Mouse (Mus musculus) ZHBTc4 (cell line): Measurements from ENCODE around the gene S1pr4.

Experiments used
- DNase-seq: peaks from one replicate; pipeline ENCODE4 v3.0.0-alpha.2; 2011; ENCODE audit warnings: low read depth, low spot score

Gene S1pr4

DNA sequence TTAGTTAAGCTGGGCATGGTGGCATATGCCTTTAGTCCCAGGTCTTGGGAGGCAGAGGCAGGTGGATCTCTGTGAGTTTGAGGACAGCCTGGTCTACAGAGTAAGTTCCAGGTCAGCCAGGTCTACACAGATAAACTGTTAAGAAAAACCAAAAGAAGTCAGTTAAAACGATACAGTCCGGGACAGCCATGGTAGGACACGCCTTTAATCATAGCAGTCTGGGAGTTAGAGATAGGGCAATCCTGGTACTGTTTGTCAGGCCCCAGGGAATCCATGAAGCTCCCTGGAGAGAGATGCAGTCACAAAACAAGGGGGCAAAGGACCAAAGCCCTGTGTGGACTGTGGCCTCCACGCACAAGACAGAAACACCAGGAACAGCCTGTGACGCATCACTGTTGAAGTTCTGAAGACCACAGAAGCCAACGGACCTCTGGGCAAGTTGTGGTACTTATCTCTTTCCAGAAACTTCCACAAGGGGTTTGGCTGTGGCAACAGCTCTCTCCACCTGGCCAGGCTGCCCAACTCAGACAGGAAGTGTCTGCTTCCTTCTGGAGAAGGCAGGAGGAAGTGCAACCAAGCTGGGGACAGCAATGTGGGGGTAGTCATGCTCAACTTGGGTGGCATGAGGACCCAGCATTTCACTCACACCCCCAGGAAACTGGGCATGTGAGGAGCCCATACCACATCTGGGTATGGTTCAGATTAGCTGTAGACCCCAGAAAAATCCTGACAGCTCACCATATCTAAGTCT, 19.5 kb upstream of the S1pr4 start:
- DNase-seq: no peak

DNA sequence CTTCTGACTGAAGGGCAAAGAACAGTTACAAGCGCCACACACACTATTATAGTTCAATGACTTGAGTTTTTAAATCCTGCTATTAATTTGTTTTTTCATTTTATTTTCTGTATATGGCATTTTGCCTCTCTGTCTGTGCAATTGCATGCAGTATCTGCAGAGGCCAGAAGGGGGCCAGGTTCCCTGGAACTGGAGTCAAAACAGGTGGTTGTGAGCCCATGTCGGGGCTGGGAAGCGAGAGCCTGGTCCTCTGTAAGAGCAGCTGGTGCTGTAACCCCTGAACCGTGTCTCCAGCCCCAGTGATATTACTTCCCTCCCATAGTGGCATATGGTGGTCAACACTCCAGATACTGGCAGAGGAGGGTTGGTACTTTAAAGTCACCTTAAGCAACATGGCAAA, 18.6 kb upstream of the S1pr4 start:
- peak; percentile 80 for DNase-seq

GRCm38 (mm10) chr10:81517227-81517626, 17.3 kb upstream of the S1pr4 start:
- DNase-seq: no peak

GRCm38 (mm10) chr10:81513798-81514197, 13.9 kb upstream of the S1pr4 start:
- DNase-seq: peak; percentile 45

- peak; percentile 79 for DNase-seq
Measured at GRCm38 (mm10) chr10:81510246-81510810, 10.4 kb upstream of the S1pr4 start.

DNA sequence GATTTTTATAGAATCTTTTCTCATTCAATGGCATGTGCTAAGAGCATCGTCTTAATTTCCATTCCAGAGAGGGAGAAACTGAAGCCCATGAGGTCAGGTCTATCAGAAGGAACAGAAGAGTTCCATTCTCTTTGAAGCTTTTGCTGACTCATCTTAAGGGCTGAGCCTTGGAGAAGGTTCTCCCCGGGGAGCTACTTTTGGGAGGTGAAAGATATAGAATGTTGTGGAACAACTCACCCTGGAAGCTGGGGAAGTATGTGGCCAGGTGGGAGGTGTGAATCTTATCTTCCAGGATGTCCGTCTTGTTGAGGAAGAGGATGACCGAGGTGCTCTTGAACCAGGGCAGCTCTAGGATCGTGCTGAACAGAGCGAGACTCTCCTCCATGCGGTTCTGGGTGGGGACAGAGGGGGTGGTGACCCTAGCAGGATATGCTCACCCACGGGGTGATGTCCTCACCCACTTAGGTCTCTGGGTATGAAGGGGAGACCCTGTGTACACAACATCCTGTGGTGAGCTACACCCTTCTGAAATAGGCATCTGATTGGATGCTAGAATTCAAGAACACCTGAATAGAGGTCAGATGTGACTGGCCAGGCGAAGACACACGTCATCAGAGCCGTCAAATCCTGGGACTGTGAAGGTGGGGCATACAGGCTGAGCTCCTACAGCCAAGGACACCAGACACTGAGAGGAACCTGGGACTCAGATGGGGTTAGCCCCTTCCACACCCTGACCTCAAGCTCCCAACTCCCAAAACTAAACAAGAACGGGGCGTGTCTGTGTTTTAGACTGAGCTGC, 8.0 kb upstream of the S1pr4 start:
- DNase-seq: peak; percentile 87

- DNase-seq: peak; percentile 76
Measured at GRCm38 (mm10) chr10:81507095-81507494, 7.2 kb upstream of the S1pr4 start.

- DNase-seq: peak; percentile 90
Measured at GRCm38 (mm10) chr10:81505016-81505664, 5.2 kb upstream of the S1pr4 start.

DNA sequence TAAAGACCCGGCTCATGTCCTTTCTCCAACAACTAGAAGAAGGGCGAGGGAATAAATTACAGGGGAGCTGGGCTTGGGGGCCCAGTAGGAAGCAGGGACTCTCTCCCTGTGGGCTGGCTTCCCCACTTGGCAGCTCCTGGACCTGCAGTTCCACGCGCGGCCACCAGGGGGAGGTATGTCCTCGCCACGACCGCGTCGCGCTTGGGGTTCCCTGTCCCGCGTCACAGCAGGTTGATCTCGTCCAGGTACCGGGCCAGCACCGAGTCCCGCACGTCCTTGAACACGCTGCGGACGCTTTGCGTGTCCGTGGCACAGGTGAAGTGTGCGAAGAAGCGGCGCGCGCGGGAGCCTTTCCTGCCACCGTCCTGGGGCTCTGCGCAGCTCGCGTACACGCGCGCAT, 2.7 kb upstream of the S1pr4 start:
- peak; percentile 85 for DNase-seq

- no peak for DNase-seq
Measured at GRCm38 (mm10) chr10:81501863-81502262, 1.9 kb upstream of the S1pr4 start.

GRCm38 (mm10) chr10:81499250-81499901, 556 bp downstream of the S1pr4 start:
- DNase-seq: no peak

DNA sequence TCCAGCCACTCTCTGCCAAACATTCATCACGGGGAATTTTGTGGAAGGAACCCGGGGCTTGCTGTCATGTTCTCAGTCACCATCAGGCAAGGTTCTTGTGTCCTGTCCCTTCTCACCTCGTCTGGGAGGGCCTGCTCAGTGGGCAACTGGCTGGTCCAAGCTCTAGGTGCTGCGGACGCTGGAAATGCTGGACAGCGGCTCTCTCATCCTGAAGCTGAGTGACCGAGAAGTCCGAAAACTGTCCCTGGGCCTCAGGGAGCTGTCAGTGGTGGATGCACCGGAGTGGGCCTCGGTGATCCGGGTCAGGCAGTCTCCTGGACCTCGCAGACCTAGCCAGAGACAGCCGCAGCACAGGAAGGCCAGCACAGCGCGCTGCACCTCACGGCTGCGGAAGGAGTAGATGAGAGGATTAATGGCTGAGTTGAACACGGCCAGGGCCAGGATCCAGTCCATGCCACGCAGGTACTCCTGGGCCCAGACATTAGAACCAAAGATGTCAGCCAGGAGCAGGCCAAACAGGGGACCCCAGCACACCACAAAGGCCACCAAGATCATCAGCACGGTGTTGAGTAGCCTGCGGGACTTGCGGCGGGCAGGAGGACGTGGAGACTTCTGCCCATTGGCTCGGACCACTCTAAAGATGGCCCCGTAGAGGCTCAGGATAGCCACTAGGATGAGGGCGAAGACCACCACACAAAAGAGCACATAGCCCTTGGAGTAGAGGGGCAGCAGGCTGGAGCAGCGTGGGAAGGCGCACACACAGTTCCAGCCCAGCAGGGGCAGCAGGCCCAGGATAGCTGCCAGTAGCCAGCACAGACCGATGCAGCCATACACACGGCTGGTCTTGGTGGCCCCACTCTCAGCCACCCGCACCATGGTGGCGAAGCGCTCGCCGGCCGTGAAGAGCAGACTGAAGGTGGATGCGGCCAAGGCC, 1.3 kb downstream of the S1pr4 start:
- peak; percentile 44 for DNase-seq

DNA sequence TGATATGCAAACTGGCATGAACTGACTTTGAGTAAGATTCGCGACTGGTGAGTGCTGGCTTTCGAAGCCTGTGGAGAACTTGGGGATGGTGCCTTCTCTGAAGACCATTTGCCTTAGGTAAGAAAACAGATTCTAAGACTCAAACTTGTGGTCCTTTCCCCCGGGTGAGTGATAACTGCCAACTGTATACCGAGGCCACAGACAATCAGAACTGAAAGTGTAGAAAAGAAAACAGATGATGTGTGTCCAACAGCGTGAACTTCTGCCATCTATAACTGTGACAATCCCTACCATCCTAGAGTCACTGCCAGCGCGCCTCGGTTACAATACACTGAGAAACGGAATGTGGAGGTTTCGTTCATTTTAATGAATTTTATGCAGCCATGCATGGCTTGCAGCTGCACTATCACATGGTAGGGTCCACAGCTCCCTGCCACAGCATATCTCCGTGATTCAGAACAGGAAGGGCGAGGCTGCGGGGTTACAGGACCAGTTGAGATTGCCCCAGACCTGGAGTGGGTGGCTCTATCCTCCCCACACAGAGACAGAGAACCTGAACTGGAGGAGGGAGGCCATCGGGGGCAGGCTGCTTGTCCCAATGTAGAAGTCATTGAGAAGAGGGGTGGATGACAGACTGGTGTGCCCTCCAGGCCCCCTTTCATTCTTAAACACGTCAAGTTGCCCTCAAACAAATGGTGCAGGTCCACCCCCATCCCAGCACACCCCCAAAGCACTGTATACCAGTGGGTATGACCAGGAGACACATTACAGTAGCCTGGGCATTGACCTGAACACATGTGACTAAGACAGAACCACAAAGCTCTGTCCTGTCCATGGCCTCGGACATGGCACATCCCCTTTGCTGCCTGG, 2.3 kb downstream of the S1pr4 start:
- no peak for DNase-seq

- DNase-seq: no peak
Measured at GRCm38 (mm10) chr10:81496969-81497368, 3.0 kb downstream of the S1pr4 start.

GRCm38 (mm10) chr10:81496264-81496901, 3.5 kb downstream of the S1pr4 start, which contains the start of gene Ncln:
TSS of gene Ncln (minus strand) at chr10:81496392.
- DNase-seq: peak; percentile 99

- no peak for DNase-seq
Measured at GRCm38 (mm10) chr10:81495616-81496263, 4.2 kb downstream of the S1pr4 start.

DNA sequence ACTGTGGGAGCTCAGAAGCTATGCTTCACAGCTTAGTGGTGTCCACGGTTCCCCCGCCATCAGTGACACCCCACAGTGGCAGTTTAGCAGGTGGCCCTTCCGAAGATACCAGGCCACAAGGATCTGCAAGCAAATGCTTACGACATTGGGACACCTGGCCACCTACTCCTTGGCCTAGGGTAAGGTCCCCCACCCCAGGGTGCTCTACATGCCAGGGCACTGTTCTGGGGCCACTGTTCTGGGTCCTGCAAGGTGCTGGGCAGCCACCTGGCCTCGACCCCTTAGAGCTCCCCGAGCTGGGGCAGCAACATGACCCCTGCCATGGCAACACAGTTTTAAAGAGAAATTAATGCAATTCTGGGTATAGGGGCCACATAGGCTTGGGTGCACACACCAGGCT, 4.8 kb downstream of the S1pr4 start:
- no peak for DNase-seq

GRCm38 (mm10) chr10:81494260-81495041, 5.5 kb downstream of the S1pr4 start:
- DNase-seq: no peak
